Mouse (Mus musculus) layer of hippocampus, postnatal 25 days (tissue): Measurements from ENCODE around the gene Decr2. TPM values are rescaled to one million over a fixed set of nuclear protein-coding genes. Genes with fewer than 3 reads are reported as not detected.
"Not testable (repeated sequence)": the region's sequence is repeated elsewhere in the genome, so short reads cannot be mapped to it uniquely, and the experiment has no call there.

Experiments used
- DNase-seq, 2 experiments: peaks; one replicate each; pipeline ENCODE4 v3.0.0; 2022; ENCODE audit warnings: mixed read lengths in 2 of 2, low spot score in 1 of 2; ENCODE audit errors: extremely low spot score in 1 of 2
- total RNA-seq, 2 experiments: library from RNA; stranded (reverse); gene quantifications; 2 replicates each; pipeline ENCODE4 v1.2.3; 2021

Gene Decr2
- total RNA-seq, 2 experiments from 2014 or later: 27.2 to 28.2 TPM

DNA sequence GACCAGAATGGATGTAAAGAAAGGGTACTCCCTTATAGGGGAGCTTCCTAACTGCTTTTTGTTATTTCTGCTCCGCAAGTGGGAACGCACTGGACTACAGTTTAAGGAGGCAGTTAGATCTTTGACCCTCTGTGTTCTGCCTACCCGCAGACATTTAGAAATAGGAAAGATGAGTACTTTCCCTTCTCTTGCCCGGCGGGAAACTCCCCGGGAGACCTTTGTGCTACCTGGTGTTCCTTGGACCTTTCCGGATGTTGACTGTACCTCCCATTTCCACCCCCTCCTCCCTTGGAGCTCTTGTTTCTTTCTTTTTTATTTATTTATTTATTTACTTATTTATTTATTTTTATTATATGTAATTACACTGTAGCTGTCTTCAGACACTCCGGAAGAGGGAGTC is 23.9 kb upstream of the Decr2 start:
- DNase-seq: no peak

GRCm38 (mm10) chr17:26113181-26113948 is 23.2 kb upstream of the Decr2 start, which contains the start of gene Tmem8:
TSS of gene Tmem8 (plus strand) at chr17:26113299.
- peak; percentile 51 to 55 for DNase-seq

- no peak for DNase-seq
These were observed 22.6 kb upstream of the Decr2 start for GRCm38 (mm10) chr17:26112751-26113150.

GRCm38 (mm10) chr17:26111722-26112121 is 21.6 kb upstream of the Decr2 start:
- no peak for DNase-seq

- DNase-seq: no peak
These were observed 20.9 kb upstream of the Decr2 start for GRCm38 (mm10) chr17:26111024-26111423.

DNA sequence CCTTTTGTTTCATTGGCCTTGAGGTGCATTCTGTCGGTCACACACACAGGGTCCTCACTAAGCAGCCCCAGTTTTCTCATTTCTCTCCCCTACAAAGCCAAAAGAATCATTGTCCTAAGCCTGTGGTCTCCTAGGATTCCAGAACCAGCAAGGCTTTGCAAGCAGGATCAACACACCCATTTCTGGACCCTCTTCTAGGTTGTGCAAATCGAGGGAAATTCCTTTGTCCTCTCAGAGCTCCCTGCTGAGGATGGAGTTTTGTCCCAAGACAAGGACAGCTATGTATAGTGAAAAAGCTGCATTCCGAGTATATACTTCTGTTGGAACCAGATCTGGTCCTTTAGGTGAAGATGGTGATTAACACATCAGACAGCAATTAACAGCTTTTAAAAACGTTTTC is 20.0 kb upstream of the Decr2 start:
- DNase-seq: no peak

- DNase-seq: no peak
These were observed 15.5 kb upstream of the Decr2 start for GRCm38 (mm10) chr17:26105619-26106018.

GRCm38 (mm10) chr17:26101478-26101877 is 11.3 kb upstream of the Decr2 start:
- no peak for DNase-seq

DNA sequence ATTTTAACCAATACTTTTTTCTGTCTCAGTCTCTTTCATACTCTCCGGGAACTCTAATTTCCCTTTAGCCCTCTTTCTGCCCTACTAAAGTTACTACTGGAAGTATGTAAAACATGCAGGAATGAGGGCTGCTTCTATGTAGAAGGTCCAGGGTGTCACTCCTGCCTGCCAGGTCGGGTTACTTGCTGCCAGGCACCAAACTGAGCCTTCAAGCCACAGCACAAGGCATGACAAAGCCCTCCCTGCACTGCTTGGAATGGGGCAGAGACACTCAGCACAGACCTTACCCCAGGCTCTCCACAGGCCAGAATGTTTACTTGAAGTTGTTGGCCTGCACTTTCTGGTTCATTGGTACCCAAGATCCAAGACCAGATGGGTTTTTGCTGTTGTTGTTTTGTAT is 10.0 kb upstream of the Decr2 start:
- DNase-seq: no peak

- DNase-seq: not testable (repeated sequence)
These were observed 9.2 kb upstream of the Decr2 start for GRCm38 (mm10) chr17:26099316-26099715.

DNA sequence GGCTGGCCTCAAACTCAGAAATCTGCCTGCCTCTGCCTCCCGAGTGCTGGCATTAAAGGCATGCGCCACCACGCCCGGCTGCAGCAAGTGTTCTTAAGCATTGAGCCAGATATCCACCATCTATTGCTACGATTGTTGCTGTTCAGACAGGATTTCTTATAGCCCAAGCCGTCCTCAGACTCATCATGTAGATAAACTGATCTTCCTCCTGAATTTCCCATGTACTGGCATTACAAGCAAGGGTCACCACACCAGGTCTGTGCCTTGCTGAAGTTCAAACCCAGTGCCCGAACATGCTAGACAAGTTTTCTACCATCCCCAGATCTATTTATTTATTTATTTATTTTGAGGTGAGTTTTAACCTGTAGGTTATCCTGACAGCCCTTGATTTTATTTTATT is 8.3 kb upstream of the Decr2 start:
- no peak for DNase-seq

DNA sequence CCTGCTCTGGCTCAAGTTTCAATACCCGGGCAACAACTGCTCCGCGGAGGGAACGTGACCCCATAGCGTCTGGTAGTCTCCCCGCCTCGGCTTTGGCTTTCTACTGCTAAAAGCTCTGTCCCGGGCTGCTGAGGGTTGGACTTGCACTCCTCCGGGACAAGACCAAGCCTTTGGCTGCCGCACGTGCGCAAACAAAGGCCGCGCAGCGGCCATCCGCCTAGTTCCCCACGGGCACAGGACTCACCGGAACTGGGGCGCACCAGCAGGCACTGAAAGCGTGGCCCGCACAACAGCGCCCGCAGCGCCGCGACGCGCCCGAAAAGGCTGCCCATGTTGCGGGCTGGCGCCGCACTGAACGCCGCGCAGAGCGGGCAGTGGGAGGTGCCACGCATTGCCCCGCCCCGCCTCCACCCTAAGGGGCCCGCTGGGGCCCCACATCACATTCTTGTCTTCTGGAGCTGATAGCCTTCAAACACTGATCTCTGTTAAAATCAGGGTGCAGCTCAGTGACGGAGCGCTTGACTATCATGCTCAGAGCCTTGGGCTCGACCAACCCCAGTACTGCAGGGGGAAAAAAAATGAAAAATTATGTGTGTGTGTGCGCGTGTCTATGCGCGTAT is 5.1 kb upstream of the Decr2 start, which contains the start of gene Nme4:
TSS of gene Nme4 (minus strand) at position 482 of the 620 bp plus-strand sequence.
- DNase-seq: peak; percentile 60 to 67

- DNase-seq: no peak
These were observed 4.5 kb upstream of the Decr2 start for GRCm38 (mm10) chr17:26094531-26095110.

- no peak for DNase-seq
These were observed 3.0 kb downstream of the Decr2 start for GRCm38 (mm10) chr17:26087059-26087564.

DNA sequence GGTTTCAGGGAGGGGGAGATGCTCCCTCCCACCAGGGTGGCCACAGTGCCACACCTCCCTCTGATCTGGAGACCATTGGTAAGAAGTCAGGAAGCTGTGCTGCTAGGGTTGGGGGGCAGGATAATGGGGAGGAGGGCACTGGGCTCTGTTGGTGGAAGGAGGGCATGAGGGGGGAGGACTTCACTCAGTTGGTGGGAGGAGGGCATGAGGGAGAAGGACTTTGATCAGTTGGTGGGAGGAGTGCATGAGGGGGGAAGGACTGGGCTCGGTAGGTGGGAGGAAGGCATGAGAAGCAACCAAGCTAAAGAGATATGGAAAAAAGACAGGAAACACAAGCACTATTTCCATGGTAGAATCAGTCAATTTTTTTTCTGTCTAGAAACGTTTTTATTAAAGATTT is 9.3 kb downstream of the Decr2 start:
- DNase-seq: no peak

DNA sequence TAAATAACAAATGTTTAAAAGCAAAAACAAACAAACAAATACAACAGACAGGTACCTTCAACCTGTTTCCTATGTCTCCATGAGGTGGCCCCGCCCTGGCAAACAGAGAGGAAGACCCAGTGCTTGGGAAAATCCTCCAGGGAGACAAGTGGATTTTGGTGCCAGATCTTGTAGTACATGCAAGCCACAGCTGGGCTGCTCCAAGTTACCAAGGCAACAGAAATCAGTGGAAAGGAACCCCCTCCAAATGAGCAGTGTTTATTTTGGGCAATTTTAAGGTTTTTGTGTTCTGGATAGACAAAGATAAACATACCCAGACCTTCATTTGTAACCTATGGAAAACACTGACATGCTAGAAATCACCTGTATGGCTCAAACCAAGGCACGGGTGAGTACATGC is 11.3 kb downstream of the Decr2 start:
- no peak for DNase-seq

DNA sequence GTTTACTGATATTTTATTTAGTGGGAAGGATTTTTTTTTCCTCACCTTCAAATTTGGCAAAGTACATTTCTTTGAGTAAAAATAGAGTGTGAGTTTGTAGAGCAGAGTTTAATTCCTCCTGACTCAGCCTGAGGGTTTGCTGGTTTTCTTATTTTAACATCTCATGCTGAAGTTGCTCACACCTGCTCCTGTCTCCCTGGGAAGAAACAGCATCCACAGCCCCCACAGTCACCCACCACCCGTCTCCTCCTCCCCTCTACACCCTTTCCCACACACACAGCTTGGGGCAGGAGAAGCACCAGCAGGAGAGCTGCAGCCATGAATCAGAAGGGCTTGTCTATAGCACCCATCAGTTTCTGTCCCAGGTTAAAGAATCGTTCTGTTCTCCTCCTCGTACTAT is 14.9 kb downstream of the Decr2 start:
- DNase-seq: no peak

GRCm38 (mm10) chr17:26070136-26070535 is 20.0 kb downstream of the Decr2 start:
- DNase-seq: no peak

DNA sequence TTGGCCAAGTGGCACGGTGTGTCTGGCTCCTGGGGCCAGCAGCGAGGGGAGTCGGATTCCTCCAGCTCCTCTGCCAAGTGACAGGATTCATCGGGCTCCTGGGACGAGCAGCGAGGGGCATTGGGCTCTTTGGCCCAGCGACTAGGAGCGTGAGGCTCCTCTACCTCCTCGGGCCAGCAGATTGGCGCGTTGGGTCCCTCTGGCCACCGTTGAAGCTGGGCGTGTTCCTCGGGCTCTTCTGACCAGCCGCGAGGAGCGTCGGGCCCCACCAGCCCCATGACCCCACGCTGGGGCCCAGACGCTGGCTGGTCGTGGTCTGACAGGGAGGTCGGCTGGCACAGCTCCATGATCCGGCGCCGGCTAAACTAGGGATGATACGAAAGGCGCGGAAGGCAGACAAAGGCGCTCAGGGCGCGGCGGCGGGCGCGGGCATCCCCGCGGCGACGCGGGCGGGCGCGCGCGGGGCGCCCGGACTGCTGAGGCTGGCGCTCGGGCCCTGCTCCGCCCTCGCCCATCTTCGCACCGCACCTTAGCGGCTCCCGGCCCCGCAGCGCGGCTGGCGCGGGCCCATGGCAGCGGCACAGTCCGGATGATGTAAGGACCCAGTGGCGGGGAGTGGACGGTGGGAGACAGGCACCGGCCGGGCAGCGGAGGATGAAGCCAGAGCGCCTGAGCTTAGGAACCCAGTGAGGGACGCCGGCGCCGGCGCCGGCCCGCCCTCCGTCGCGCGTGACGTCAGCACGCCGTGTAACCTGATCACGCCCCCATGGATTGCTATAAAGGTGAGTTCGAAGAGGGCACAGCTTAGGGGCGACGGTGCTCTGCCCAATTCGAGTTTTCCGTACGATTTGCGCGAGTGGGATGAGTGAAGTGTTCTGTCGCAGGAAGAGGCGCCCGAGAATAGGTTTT is 21.1 kb downstream of the Decr2 start, which contains the start of gene Rab11fip3:
TSS of gene Rab11fip3 (minus strand) at position 725 of the 909 bp plus-strand sequence.
- DNase-seq: peak; percentile 72 to 81
